Mouse (Mus musculus) naive thymus-derived CD4-positive, alpha-beta T cell, adult 5 months (primary cell): ENCODE results near the gene Nsrp1. TPM values are rescaled to one million over a fixed set of nuclear protein-coding genes. Genes with fewer than 3 reads are reported as not detected.

Source experiments
- polyA plus RNA-seq: library from polyadenylated mRNA; unstranded; fragments of 100-300 nt; shearing (Covaris generic); gene quantifications from one replicate; pipeline ENCODE4 v1.2.1, GENCODE M21; 2017

The Nsrp1 gene
- polyA plus RNA-seq, result 52.7 TPM

GRCm38 (mm10) chr11:77078273-77079134, at the start of gene Nsrp1:
Gene Nsrp1 (minus strand): TSS chr11:77078435.

GRCm38 (mm10) chr11:76997916-76998704, 80.1 kb downstream of the Nsrp1 start, which contains the start of gene Slc6a4:
Gene Slc6a4 (plus strand): TSS chr11:76998603.

Other genes with a start within 250 kb of the Nsrp1 start
- gene Cpd, start 231.4 kb downstream of the Nsrp1 start, polyA plus RNA-seq, result 0.11 TPM
- gene Tmigd1, start 176.3 kb downstream of the Nsrp1 start, polyA plus RNA-seq, result not detected
- 46.9 TPM for gene Blmh, start 153.6 kb downstream of the Nsrp1 start, polyA plus RNA-seq
- not detected for gene Slc6a4, start 79.8 kb downstream of the Nsrp1 start, polyA plus RNA-seq
- not detected for gene Efcab5, start 110.5 kb upstream of the Nsrp1 start, polyA plus RNA-seq
- gene Ssh2, start 137.9 kb upstream of the Nsrp1 start, polyA plus RNA-seq, result 571 TPM